Mouse (Mus musculus) limb, embryonic 11.5 days (tissue): ENCODE results near the gene Xpo6. TPM values are rescaled to one million over a fixed set of nuclear protein-coding genes. Genes with fewer than 3 reads are reported as not detected.
A peak's percentile ranks its signal among the peaks of the same experiment; 100 is the strongest.

Source experiments
- ATAC-seq: fragments of 200-750 bp; cut with Nextera tagmentation; 2 replicates; pipeline ENCODE4 v1.8.0; 2017; ENCODE audit warnings: low read depth; ENCODE audit not compliant: insufficient number of reproducible peaks, low FRiP score, low TSS enrichment
- DNase-seq: peaks from one replicate; pipeline ENCODE4 v3.0.0-alpha.2; 2015; ENCODE audit warnings: low spot score
- H3K27ac ChIP-seq: fragments of 300-500 bp; sonication (generic); replicated peaks from 2 replicates; pipeline ENCODE4 v1.5.1; 2014; ENCODE audit warnings: low read depth, mild to moderate bottlenecking, low read length
- H3K27me3 ChIP-seq: fragments of 300-500 bp; sonication (generic); 2 replicates; pipeline ENCODE4 v1.6.1; 2014; ENCODE audit warnings: mild to moderate bottlenecking, low read length, mixed read lengths; ENCODE audit not compliant: control insufficient read depth, insufficient read depth
- H3K36me3 ChIP-seq: fragments of 300-500 bp; sonication (generic); 2 replicates; pipeline ENCODE4 v1.6.1; 2014; ENCODE audit warnings: mild to moderate bottlenecking, low read length, moderate library complexity, mixed read lengths; ENCODE audit not compliant: control insufficient read depth, insufficient read depth
- H3K4me1 ChIP-seq: fragments of 300-500 bp; sonication (generic); 2 replicates; pipeline ENCODE4 v1.6.1; 2014; ENCODE audit warnings: low read length, mixed read lengths; ENCODE audit not compliant: control insufficient read depth, insufficient read depth
- H3K4me2 ChIP-seq: fragments of 300-500 bp; sonication (generic); 2 replicates; pipeline ENCODE4 v1.6.1; 2014; ENCODE audit warnings: low read depth, mild to moderate bottlenecking, moderate library complexity; ENCODE audit not compliant: severe bottlenecking
- H3K4me3 ChIP-seq: fragments of 300-500 bp; sonication (generic); 2 replicates; pipeline ENCODE4 v1.5.1; 2014; ENCODE audit warnings: low read depth, low read length
- H3K9ac ChIP-seq: fragments of 300-500 bp; sonication (generic); 2 replicates; pipeline ENCODE4 v1.6.1; 2014; ENCODE audit warnings: mild to moderate bottlenecking, low read length
- H3K9me3 ChIP-seq: fragments of 300-500 bp; sonication (generic); 2 replicates; pipeline ENCODE4 v1.6.1; 2016; ENCODE audit warnings: low read length; ENCODE audit not compliant: control insufficient read depth
- WGBS: fragments of 180-500 bp; shearing (Covaris S2); extraction: QIAGEN DNeasy Blood & Tissue Kit; methylation state at CpG from one replicate; pipeline ENCODE4 v1.1.7; 2014; 5-methylcytosine and 5-hydroxymethylcytosine counted together
- polyA plus RNA-seq: library from polyadenylated mRNA; unstranded; fragments of >200 nt; fragmentation: Nextera tagmentation; extraction: Ambion mirVana; gene quantifications from 2 replicates; pipeline ENCODE4 v1.2.1, GENCODE M21; 2014

The Xpo6 gene
- polyA plus RNA-seq, 1 experiment from 2014 or later, result 70.0 TPM

DNA sequence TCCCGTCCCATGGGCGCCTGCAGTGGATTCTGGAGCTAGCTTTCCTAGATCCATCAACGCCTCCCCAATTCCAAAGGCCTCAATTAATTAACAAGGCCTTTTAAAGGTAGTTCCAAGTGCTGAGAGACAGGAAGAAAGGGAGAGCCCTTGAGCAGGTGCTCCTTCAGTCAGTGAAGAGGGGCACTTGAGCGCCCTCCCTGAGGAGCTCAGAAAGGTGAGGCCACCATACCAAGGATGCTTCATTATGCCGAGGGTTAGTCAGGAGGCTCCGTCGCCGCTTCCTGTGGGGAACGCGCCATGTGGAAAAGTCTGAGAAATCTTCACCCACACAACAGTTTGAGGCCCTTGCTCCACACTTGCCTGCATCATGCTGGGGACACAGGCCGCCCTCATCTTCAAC, 99.9 kb downstream of the Xpo6 start:
- Histone ChIP-seq H3K36me3 (peaks cover 31% of the 10 kb centered on the region; the same call in 1 of the 2 replicates), H3K27me3 (no peaks in the 10 kb centered on the region), H3K4me2 (no peak overlapping the region), H3K4me1 (no peaks in the 10 kb centered on the region), H3K27ac (no peak overlapping the region), H3K9me3 (no peaks in the 10 kb centered on the region), H3K9ac (no peak overlapping the region), H3K4me3 (no peak overlapping the region)
- DNase-seq, result no peak
- ATAC-seq, result no peak
- 92% methylated on average over 11 of the region's 11 CpGs for WGBS

DNA sequence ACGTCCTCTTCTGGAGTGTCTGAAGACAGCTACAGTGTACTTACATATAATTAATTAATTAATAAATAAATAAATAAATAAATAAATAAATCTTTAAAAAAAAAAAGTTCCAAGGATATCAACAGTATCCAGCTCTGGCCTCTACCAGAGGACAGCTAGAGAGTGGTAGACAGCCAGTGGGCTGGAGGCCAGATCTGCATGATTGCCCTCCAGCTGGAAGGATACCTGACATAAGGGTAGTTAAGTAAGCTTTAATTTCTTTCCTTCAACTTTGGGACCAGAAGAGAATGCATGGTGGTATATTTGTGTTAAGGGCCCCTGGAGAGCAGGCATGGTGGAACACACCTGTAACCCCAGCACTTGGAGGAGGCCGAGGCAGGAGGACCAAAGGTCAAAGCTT, 100.5 kb downstream of the Xpo6 start:
- no peak for ATAC-seq
- no peak overlapping the region for H3K4me2 ChIP-seq
- WGBS, result 79% methylated on average over 2 of the region's 2 CpGs
- no peaks in the 10 kb centered on the region for H3K9me3 ChIP-seq
- H3K9ac ChIP-seq, result no peak overlapping the region
- no peak for DNase-seq
- H3K27ac ChIP-seq, result no peak overlapping the region
- no peaks in the 10 kb centered on the region for H3K27me3 ChIP-seq
- H3K4me3 ChIP-seq, result no peak overlapping the region
- peaks cover 30% of the 10 kb centered on the region; the same call in 1 of the 2 replicates for H3K36me3 ChIP-seq
- no peaks in the 10 kb centered on the region for H3K4me1 ChIP-seq

DNA sequence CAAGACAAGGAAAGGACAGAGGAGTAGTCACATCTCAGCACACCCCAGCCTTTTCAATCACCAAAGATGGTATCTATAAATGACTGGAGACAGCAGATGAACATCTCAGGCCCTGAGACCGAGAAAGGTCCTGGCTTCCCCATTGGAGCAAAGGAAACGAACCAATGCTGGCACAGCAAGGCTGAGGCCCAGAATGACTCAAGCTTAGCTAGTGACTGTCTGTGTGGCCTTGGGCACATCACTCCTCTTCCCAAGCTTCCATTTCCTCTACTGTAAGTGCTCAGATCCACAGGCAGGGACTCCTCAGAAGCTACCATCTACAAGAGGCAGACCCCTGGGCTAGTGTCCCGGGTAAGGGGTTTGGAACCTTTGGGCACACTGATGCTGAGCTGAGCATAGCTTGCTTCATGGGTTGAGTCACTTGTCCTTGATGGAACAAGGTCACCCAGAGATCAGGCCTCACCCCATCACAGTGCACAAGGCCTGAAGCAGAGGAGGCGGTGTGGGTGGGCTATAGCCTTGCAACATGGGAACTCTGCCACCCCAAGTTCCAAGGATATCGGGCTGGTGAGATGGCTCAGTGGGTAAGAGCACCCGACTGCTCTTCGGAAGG, 101.0 kb downstream of the Xpo6 start:
- Histone ChIP-seq H3K27me3 (no peaks in the 10 kb centered on the region), H3K9me3 (no peaks in the 10 kb centered on the region), H3K4me3 (no peak overlapping the region), H3K4me1 (no peaks in the 10 kb centered on the region), H3K27ac (no peak overlapping the region), H3K9ac (no peak overlapping the region), H3K36me3 (peaks cover 27% of the 10 kb centered on the region; the same call in 1 of the 2 replicates), H3K4me2 (no peak overlapping the region)
- WGBS, result 94% methylated on average over 7 of the region's 7 CpGs
- no peak for ATAC-seq
- DNase-seq, result no peak

DNA sequence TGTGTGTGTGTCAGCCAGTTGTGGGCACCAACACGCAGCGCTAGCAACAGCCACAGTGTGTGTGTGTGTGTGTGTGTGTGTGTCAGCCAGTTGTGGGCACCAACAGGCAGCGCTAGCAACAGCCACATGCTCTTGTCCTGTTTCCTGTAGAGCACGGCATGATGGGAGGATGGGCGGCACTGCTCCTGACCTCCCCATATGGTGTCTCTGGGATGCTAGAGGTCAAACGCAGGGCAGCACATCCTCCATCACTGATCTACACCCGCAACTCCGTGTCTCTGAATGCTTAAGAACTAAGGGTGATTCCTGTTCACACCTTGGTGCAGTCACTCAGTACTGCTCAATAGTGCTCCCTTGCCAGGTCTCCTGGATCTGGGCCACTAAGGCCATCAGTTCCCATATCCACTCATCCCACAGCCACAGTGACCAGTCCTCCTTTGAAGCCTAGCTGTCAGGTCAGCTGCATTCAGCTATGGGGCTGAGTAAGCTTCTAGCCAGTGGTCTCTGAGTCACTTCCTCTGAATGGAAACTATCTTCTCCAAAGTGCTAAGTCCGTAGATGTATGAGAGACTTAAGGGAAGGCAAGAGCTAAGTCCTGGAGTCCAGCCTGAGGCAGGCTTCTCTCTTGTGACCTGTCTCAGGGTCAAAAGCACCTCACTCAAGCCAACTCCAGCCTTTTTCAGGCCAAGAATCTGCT, 102.9 kb downstream of the Xpo6 start:
- Histone ChIP-seq H3K9ac (no peak overlapping the region), H3K27ac (no peak overlapping the region), H3K4me2 (no peak overlapping the region), H3K36me3 (peaks cover 18% of the 10 kb centered on the region; the same call in 1 of the 2 replicates), H3K27me3 (no peaks in the 10 kb centered on the region), H3K4me3 (no peak overlapping the region), H3K4me1 (no peaks in the 10 kb centered on the region), H3K9me3 (no peaks in the 10 kb centered on the region)
- ATAC-seq (no peak), DNase-seq (no peak)
- 83% methylated on average over 7 of the region's 9 CpGs for WGBS

DNA sequence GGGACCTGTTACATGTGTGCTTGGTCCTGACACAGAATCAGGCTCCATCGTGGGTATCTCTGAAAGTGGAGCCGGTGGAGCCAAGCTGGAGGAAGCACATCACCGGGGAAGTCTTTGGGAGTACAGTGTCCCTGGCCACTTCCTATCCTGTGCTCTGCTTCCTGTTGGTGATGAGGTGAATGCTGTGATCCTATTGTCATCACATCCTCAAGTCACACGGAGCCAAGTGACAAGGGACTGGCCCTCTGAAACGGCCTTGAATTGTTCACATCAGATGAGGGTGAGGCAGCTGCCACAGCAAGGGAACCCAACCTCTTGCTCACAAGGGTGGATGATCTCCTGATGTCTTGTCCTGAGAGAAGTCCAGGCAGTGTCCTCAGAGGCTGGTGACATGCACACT, 103.7 kb downstream of the Xpo6 start:
- no peak overlapping the region for H3K4me3 ChIP-seq
- no peak for DNase-seq
- no peaks in the 10 kb centered on the region for H3K27me3 ChIP-seq
- 90% methylated on average over 5 of the region's 5 CpGs for WGBS
- no peaks in the 10 kb centered on the region for H3K4me1 ChIP-seq
- H3K9ac ChIP-seq, result no peak overlapping the region
- ATAC-seq, result no peak
- H3K27ac ChIP-seq, result no peak overlapping the region
- H3K9me3 ChIP-seq, result no peaks in the 10 kb centered on the region
- peaks cover 12% of the 10 kb centered on the region; the same call in 1 of the 2 replicates for H3K36me3 ChIP-seq
- H3K4me2 ChIP-seq, result no peak overlapping the region

DNA sequence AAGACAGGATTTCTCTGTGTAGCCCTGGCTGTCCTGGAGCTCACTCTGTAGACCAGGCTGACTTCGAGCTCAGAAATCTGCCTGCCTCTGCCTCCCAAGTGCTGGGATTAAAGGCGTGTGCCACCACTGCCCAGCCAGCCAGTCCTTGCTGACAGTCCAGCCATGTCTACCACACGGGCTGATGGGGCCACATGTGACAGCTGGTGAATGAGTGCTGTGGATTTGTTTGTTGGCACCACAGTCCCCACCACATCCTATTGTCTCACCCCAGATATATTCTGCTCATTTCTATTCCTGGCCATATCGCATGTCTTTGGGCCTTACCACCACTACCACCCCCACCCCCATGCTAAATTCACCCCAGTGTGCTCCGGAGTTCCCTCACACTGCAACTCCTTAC, 105.6 kb downstream of the Xpo6 start:
- Histone ChIP-seq H3K9me3 (no peaks in the 10 kb centered on the region), H3K27me3 (no peaks in the 10 kb centered on the region), H3K27ac (no peak overlapping the region), H3K4me2 (no peak overlapping the region), H3K4me3 (no peak overlapping the region), H3K36me3 (peaks cover 5% of the 10 kb centered on the region; the same call in 1 of the 2 replicates), H3K4me1 (no peaks in the 10 kb centered on the region), H3K9ac (no peak overlapping the region)
- DNase-seq (no peak), ATAC-seq (no peak)
- 90% methylated on average over 5 of the region's 5 CpGs for WGBS

DNA sequence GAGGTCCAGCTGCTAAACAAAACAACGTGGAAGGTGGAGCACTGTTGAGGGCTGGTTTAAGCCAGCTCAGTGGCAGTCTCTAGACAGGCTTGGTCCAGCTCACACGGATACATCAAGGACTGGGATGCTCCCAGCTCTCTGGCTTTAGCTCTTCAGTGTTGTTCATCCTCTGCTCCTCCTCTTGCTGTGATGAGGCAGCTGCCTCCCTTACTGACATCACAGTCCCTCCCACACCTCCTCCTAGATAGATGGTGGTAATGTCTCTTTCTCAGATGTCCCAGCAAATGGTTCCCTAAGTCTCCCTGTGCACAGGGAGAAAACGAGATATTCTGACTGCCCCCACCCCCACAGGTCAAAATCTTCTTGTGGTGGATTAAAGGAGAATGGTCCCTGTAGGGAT, 107.1 kb downstream of the Xpo6 start:
- 40% methylated on average over 3 of the region's 3 CpGs for WGBS
- Histone ChIP-seq H3K4me3 (no peak overlapping the region), H3K4me2 (no peak overlapping the region), H3K36me3 (no peaks in the 10 kb centered on the region), H3K27ac (no peak overlapping the region), H3K9me3 (no peaks in the 10 kb centered on the region), H3K9ac (no peak overlapping the region), H3K27me3 (no peaks in the 10 kb centered on the region), H3K4me1 (no peaks in the 10 kb centered on the region)
- DNase-seq (no peak), ATAC-seq (no peak)

DNA sequence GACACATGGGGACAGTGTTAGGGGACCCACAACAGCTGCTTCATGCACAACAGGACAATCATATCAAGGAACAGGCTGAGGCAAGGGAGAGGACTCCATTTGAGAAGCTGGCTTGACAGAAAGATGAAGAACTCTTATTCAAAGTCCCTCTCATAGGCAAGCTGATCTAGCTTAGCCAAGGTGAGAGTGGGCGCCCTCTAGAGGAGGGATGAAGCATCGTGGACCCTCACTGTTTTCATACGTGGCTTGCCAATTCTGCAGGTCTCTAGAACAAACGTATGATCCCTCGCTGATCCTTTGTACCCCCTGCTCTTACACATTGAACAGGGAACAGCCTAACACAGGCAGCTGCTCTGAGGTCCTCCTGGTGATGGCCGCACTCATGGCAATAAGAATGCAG, 110.5 kb downstream of the Xpo6 start:
- Histone ChIP-seq H3K4me2 (no peak overlapping the region), H3K9me3 (no peaks in the 10 kb centered on the region), H3K36me3 (no peaks in the 10 kb centered on the region), H3K4me3 (no peak overlapping the region), H3K9ac (no peak overlapping the region), H3K4me1 (peaks cover 5% of the 10 kb centered on the region; the same call in 1 of the 2 replicates), H3K27ac (no peak overlapping the region), H3K27me3 (0 out of 2 replicates have a peak, but pooled peaks cover under 1% of the 10 kb centered on the region)
- ATAC-seq (no peak), DNase-seq (peak; percentile 73)
- WGBS, result 16% methylated on average over 6 of the region's 6 CpGs
